ENCODE assay signal across 12 mouse cellular contexts in genomic region chr16:94040485-94040884, GRCm38 (mm10). TPM values are rescaled to one million over a fixed set of nuclear protein-coding genes. Genes with fewer than 3 reads are reported as not detected.
DNase-seq lines count a peak whose midpoint lies in the region; ATAC-seq lines count a peak whose summit lies in the region.
"Had no signal": no experiment of that assay in that cellular context is flagged by ENCODE, and none has a peak within 500 bp of the region (broad histone marks: within the 10 kb centered on the region; RNA-seq: fewer than 3 reads in every experiment).

No protein-coding gene starts in this region.

- H3K36me3 ChIP-seq in heart, embryonic 14.5 days (ENCODE audit: control insufficient read depth, insufficient read depth, low read length) = no peaks in the 10 kb centered on the region
- H3K36me3 ChIP-seq in neural tube, embryonic 13.5 days = no peaks in the 10 kb centered on the region
- H3K36me3 ChIP-seq in neural tube, embryonic 15.5 days = no peaks in the 10 kb centered on the region
- H3K36me3 ChIP-seq in midbrain, embryonic 10.5 days = no peaks in the 10 kb centered on the region

- no peak for ATAC-seq in heart, embryonic 14.5 days (ENCODE audit: insufficient number of reproducible peaks, insufficient read depth, low FRiP score, low read depth)
- no peak for ATAC-seq in neural tube, embryonic 13.5 days (ENCODE audit: low read depth)
- no peak for ATAC-seq in neural tube, embryonic 15.5 days (ENCODE audit: low FRiP score)
- ATAC-seq: Patski had no signal

- H3K9ac ChIP-seq in heart, embryonic 14.5 days (ENCODE audit: low read length) = no peak overlapping the region
- H3K9ac ChIP-seq in neural tube, embryonic 13.5 days = no peak overlapping the region
- no peak overlapping the region for H3K9ac ChIP-seq in neural tube, embryonic 15.5 days (replicated peaks)

- H3K27ac ChIP-seq in heart, embryonic 14.5 days (replicated peaks in 1 of 2; ENCODE audit: control insufficient read depth in 1 of 2, insufficient read depth in 1 of 2, low read depth in 2 of 2, low read length in 2 of 2) = no peak overlapping the region
- no peak overlapping the region for H3K27ac ChIP-seq in neural tube, embryonic 13.5 days (replicated peaks)
- H3K27ac ChIP-seq in neural tube, embryonic 15.5 days (replicated peaks) = no peak overlapping the region
- peak overlapping the region; percentile 79 for H3K27ac ChIP-seq in midbrain, embryonic 10.5 days (replicated peaks)
- H3K27ac ChIP-seq: macrophage had no signal

- WGBS in heart, embryonic 14.5 days = 33% methylated on average over 16 of the region's 16 CpGs
- 37% methylated on average over 16 of the region's 16 CpGs for WGBS in neural tube, embryonic 13.5 days
- WGBS in neural tube, embryonic 15.5 days = 35% methylated on average over 16 of the region's 16 CpGs
- 17% methylated on average over 16 of the region's 16 CpGs for WGBS in midbrain, embryonic 10.5 days

- H3K4me1 ChIP-seq in heart, embryonic 14.5 days (ENCODE audit: control insufficient read depth in 2 of 2, insufficient read depth in 2 of 2, low read length in 2 of 2) = peaks cover 3 to 5% of the 10 kb centered on the region in 2 experiments; a peak in 2 of 4 replicates
- peaks cover 13% of the 10 kb centered on the region for H3K4me1 ChIP-seq in neural tube, embryonic 13.5 days (replicated peaks)
- peaks cover 12% of the 10 kb centered on the region; the same call in 1 of the 2 replicates for H3K4me1 ChIP-seq in neural tube, embryonic 15.5 days
- peaks cover 21% of the 10 kb centered on the region for H3K4me1 ChIP-seq in midbrain, embryonic 10.5 days

- DNase-seq in heart, postnatal 4 days = no peak
- peak; percentile 46 for DNase-seq in midbrain, embryonic 10.5 days (ENCODE audit: low spot score)
- no peak for DNase-seq in cerebellum, postnatal 10 days
- no peak for DNase-seq in T-cell, adult 2 months (ENCODE audit: low spot score)
- DNase-seq in left cerebral cortex, adult 18-20 months (ENCODE audit: low spot score in 2 of 2) = no peak
- DNase-seq: cerebellum, postnatal 36 days; left cerebral cortex, postnatal 4 days had no signal

- peaks cover 15% of the 10 kb centered on the region for H3K27me3 ChIP-seq in heart, embryonic 14.5 days (ENCODE audit: control insufficient read depth, insufficient read depth, low read length)
- peaks cover 26% of the 10 kb centered on the region for H3K27me3 ChIP-seq in neural tube, embryonic 13.5 days
- peaks cover 26% of the 10 kb centered on the region for H3K27me3 ChIP-seq in neural tube, embryonic 15.5 days (replicated peaks)
- H3K27me3 ChIP-seq in midbrain, embryonic 10.5 days (ENCODE audit: low read depth, poor library complexity, severe bottlenecking) = peaks cover 63% of the 10 kb centered on the region
- H3K27me3 ChIP-seq: Patski had no signal

- no peak overlapping the region; a peak in 1 of 4 replicates for H3K4me3 ChIP-seq in heart, embryonic 14.5 days (ENCODE audit: control insufficient read depth in 1 of 2, insufficient read depth in 1 of 2, low read depth in 1 of 2, low read length in 2 of 2)
- no peak overlapping the region for H3K4me3 ChIP-seq in neural tube, embryonic 13.5 days
- no peak overlapping the region for H3K4me3 ChIP-seq in neural tube, embryonic 15.5 days (replicated peaks)
- H3K4me3 ChIP-seq in midbrain, embryonic 10.5 days = peak overlapping the region; percentile 40

- H3K9me3 ChIP-seq in heart, embryonic 14.5 days (ENCODE audit: control insufficient read depth, low read length) = no peaks in the 10 kb centered on the region
- H3K9me3 ChIP-seq in neural tube, embryonic 13.5 days = no peaks in the 10 kb centered on the region
- no peaks in the 10 kb centered on the region for H3K9me3 ChIP-seq in neural tube, embryonic 15.5 days (replicated peaks)
- H3K9me3 ChIP-seq in midbrain, embryonic 10.5 days (replicated peaks) = no peaks in the 10 kb centered on the region

- peak overlapping the region; percentile 42 for H3K4me2 ChIP-seq in heart, embryonic 14.5 days (ENCODE audit: low read length)
- H3K4me2 ChIP-seq in neural tube, embryonic 13.5 days = peak overlapping the region; percentile 23
- H3K4me2 ChIP-seq in neural tube, embryonic 15.5 days = no peak overlapping the region; the same call in 1 of the 2 replicates

RNA-seq across cellular contexts. Expression of gene Cldn14, which starts 31.8 kb away (rescaled TPM):
- not detected in 2 replicates for polyA plus RNA-seq in heart, embryonic 14.5 days (2014; fragmentation: Nextera tagmentation; extraction: Ambion mirVana)
- total RNA-seq in heart, postnatal 4 days (2021) = not detected
- polyA plus RNA-seq in neural tube, embryonic 13.5 days (2015; fragmentation: Nextera tagmentation; extraction: Ambion mirVana) = 0.31 TPM in 1 of 2 replicates, not detected in the other
- not detected in 2 replicates for polyA plus RNA-seq in neural tube, embryonic 15.5 days (2015; fragmentation: Nextera tagmentation; extraction: Ambion mirVana)
- not detected in 2 replicates for polyA plus RNA-seq in midbrain, embryonic 10.5 days (2016; fragmentation: Nextera tagmentation; extraction: Ambion mirVana)
- not detected for total RNA-seq in left cerebral cortex, adult 18-20 months (2021)
- total RNA-seq: left cerebral cortex, postnatal 4 days had no signal
- polyA plus RNA-seq: macrophage, Patski had no signal

RNA-seq across cellular contexts. Expression of gene Sim2, which starts 44.2 kb away (rescaled TPM):
- polyA plus RNA-seq in heart, embryonic 14.5 days (2014; fragmentation: Nextera tagmentation; extraction: Ambion mirVana) = 0.11 TPM in 1 of 2 replicates, not detected in the other
- not detected for total RNA-seq in heart, postnatal 4 days (2021)
- 0.12 and 0.28 TPM in 2 replicates for polyA plus RNA-seq in neural tube, embryonic 13.5 days (2015; fragmentation: Nextera tagmentation; extraction: Ambion mirVana)
- 0.06 TPM in 1 of 2 replicates, not detected in the other for polyA plus RNA-seq in neural tube, embryonic 15.5 days (2015; fragmentation: Nextera tagmentation; extraction: Ambion mirVana)
- 2.8 and 2.9 TPM in 2 replicates for polyA plus RNA-seq in midbrain, embryonic 10.5 days (2016; fragmentation: Nextera tagmentation; extraction: Ambion mirVana)
- not detected for total RNA-seq in left cerebral cortex, adult 18-20 months (2021)
- polyA plus RNA-seq: macrophage had no signal
